In genomic region chr2:26561351-26562016, GRCm38 (mm10) we compare ENCODE assay signal across 8 mouse cellular contexts. TPM values are rescaled to one million over a fixed set of nuclear protein-coding genes. Genes with fewer than 3 reads are reported as not detected.
DNase-seq lines count a peak whose midpoint lies in the region; ATAC-seq and TF ChIP-seq lines count a peak whose summit lies in the region.

No protein-coding gene starts in this region.

- H3K27ac ChIP-seq in left cerebral cortex, adult 2 months = no peak overlapping the region
- no peak overlapping the region for H3K27ac ChIP-seq in bone marrow macrophage, adult 2 months (ENCODE audit: insufficient read depth, low read depth, low read length)

- TF ChIP-seq POLR2A in bone marrow macrophage, adult 2 months (IDR thresholded peaks at IDR 0.05; ENCODE audit: borderline replicate concordance, low read depth, low read length) = no peak

- H3K4me1 ChIP-seq in bone marrow macrophage, adult 2 months (ENCODE audit: control insufficient read depth, insufficient read depth, low read length) = peaks cover 17% of the 10 kb centered on the region

- intact Hi-C loops in left cerebral cortex, adult 2 months (cut with DNase I) = loop anchor here (1.0 to 10.0 kb wide), 3 partner anchors 112 to 407 kb away; partner anchors contain the start of gene Inpp5e
- intact Hi-C loops in left cerebral cortex, postnatal 14 days (cut with DNase I) = loop anchor here (2.0 to 10.0 kb wide), 2 partner anchors 113 to 237 kb away; no protein-coding TSS in a partner anchor
- intact Hi-C loops in left cerebral cortex, postnatal 10 days (cut with DNase I) = loop anchor here (1.0 to 10.0 kb wide), 2 partner anchors 112 to 267 kb away; partner anchors contain the start of gene Ccdc187

- DNase-seq in left cerebral cortex, adult 2 months (ENCODE audit: extremely low spot score in 1 of 2, low spot score in 2 of 2) = peak in 1 of 2 experiments; percentile 21
- DNase-seq in left cerebral cortex, postnatal 14 days (ENCODE audit: low spot score in 2 of 2) = no peak
- peak; percentile 73 for DNase-seq in heart, adult 8-10 months (ENCODE audit: low spot score)
- DNase-seq in kidney, adult 9 months = peak; percentile 81
- DNase-seq in thymus, postnatal 4 days = peak; percentile 36
- no peak for DNase-seq in left cerebral cortex, postnatal 10 days (ENCODE audit: extremely low spot score in 1 of 2, low spot score in 2 of 2)

- no peak overlapping the region for H3K4me3 ChIP-seq in left cerebral cortex, adult 2 months
- no peak overlapping the region for H3K4me3 ChIP-seq in bone marrow macrophage, adult 2 months (ENCODE audit: insufficient read depth, low read length)

- TF ChIP-seq CTCF in left cerebral cortex, adult 2 months (IDR thresholded peaks at IDR 0.05) = peak; percentile 85
- TF ChIP-seq CTCF in bone marrow macrophage, adult 2 months (IDR thresholded peaks at IDR 0.05; ENCODE audit: low read depth, low read length) = peak; percentile 77

- ATAC-seq in megakaryocyte progenitor cell, adult 5-6 weeks (replicated peaks; ENCODE audit: poor library complexity) = peak; percentile 68

RNA-seq across cellular contexts. Expression of gene Egfl7, which starts 18.3 kb away (rescaled TPM):
- 10 to 100 TPM; 62.4 to 67.4 TPM for total RNA-seq in left cerebral cortex, adult 2 months (2021)
- total RNA-seq in left cerebral cortex, postnatal 14 days (2021) = 10 to 100 TPM; 68.5 to 78.9 TPM
- 1.5 TPM in 1 of 2 replicates, not detected in the other for polyA plus RNA-seq in bone marrow macrophage, adult 2 months (2012; ENCODE audit: insufficient read depth, insufficient read length, missing spikeins)
- total RNA-seq in heart, adult 8-10 months (2022) = 100 to 1,000 TPM; 122 to 172 (median 148) TPM
- 29.9 and 58.3 TPM in 2 replicates for total RNA-seq in megakaryocyte progenitor cell, adult 5-6 weeks (2015)
- total RNA-seq in megakaryocyte progenitor cell, adult 5-6 weeks (2017) = 24.6 and 24.9 TPM in 2 replicates
- total RNA-seq in left cerebral cortex, postnatal 10 days (2021) = 10 to 100 TPM; 73.5 to 83.0 TPM

RNA-seq across cellular contexts. Expression of gene Gm20532, which starts 25.0 kb away (rescaled TPM):
- total RNA-seq in left cerebral cortex, adult 2 months (2021) = not detected
- not detected for total RNA-seq in left cerebral cortex, postnatal 14 days (2021)
- not detected in 2 replicates for polyA plus RNA-seq in bone marrow macrophage, adult 2 months (2012; ENCODE audit: insufficient read depth, insufficient read length, missing spikeins)
- total RNA-seq in heart, adult 8-10 months (2022) = not detected
- not detected in 2 replicates for total RNA-seq in megakaryocyte progenitor cell, adult 5-6 weeks (2015)
- total RNA-seq in megakaryocyte progenitor cell, adult 5-6 weeks (2017) = not detected in 2 replicates
- not detected for total RNA-seq in left cerebral cortex, postnatal 10 days (2021)

RNA-seq across cellular contexts. Expression of gene Agpat2, which starts 42.7 kb away (rescaled TPM):
- total RNA-seq in left cerebral cortex, adult 2 months (2021) = 1 to 10 TPM; 1.3 to 1.8 TPM
- total RNA-seq in left cerebral cortex, postnatal 14 days (2021) = 1 to 10 TPM in 1 of 2 experiments, under 1 TPM in 1; 0.72 to 1.3 TPM
- polyA plus RNA-seq in bone marrow macrophage, adult 2 months (2012; ENCODE audit: insufficient read depth, insufficient read length, missing spikeins) = 35.3 and 38.5 TPM in 2 replicates
- total RNA-seq in heart, adult 8-10 months (2022) = 10 to 100 TPM; 51.1 to 65.9 (median 60.8) TPM
- total RNA-seq in megakaryocyte progenitor cell, adult 5-6 weeks (2015) = 47.8 and 50.3 TPM in 2 replicates
- 43.5 and 52.3 TPM in 2 replicates for total RNA-seq in megakaryocyte progenitor cell, adult 5-6 weeks (2017)
- total RNA-seq in left cerebral cortex, postnatal 10 days (2021) = 1 to 10 TPM; 1.6 to 2.2 TPM

RNA-seq across cellular contexts. Expression of gene Notch1, which starts 45.0 kb away (rescaled TPM):
- 10 to 100 TPM; 23.8 to 23.9 TPM for total RNA-seq in left cerebral cortex, adult 2 months (2021)
- 10 to 100 TPM; 23.6 to 27.5 TPM for total RNA-seq in left cerebral cortex, postnatal 14 days (2021)
- polyA plus RNA-seq in bone marrow macrophage, adult 2 months (2012; ENCODE audit: insufficient read depth, insufficient read length, missing spikeins) = 27.6 and 36.4 TPM in 2 replicates
- 10 to 100 TPM; 22.2 to 36.5 (median 29.1) TPM for total RNA-seq in heart, adult 8-10 months (2022)
- 15.5 and 19.0 TPM in 2 replicates for total RNA-seq in megakaryocyte progenitor cell, adult 5-6 weeks (2015)
- 8.8 and 9.3 TPM in 2 replicates for total RNA-seq in megakaryocyte progenitor cell, adult 5-6 weeks (2017)
- total RNA-seq in left cerebral cortex, postnatal 10 days (2021) = 10 to 100 TPM; 26.4 to 30.5 TPM

Comparison
In these comparisons a context has a peak if more than half of its experiments do, and no peak if none do; other contexts are left out.
1. DNase-seq: peak in heart, adult 8-10 months (single experiment), kidney, adult 9 months (single experiment) and thymus, postnatal 4 days (single experiment); none in left cerebral cortex, postnatal 14 days (0 of 2) and left cerebral cortex, postnatal 10 days (0 of 2).
2. RNA of gene Agpat2, which starts 42.7 kb away (total RNA-seq): 51.1 to 65.9 TPM in heart, adult 8-10 months and 43.5 to 52.3 TPM in megakaryocyte progenitor cell, adult 5-6 weeks; 1.6 to 2.2 TPM in left cerebral cortex, postnatal 10 days, 1.3 to 1.8 TPM in left cerebral cortex, adult 2 months and 0.72 to 1.3 TPM in left cerebral cortex, postnatal 14 days; every median in the first group is over 10 times any median in the second.